Mouse (Mus musculus) forebrain, embryonic 10.5 days (tissue): Measurements from ENCODE around the gene Birc7. TPM values are rescaled to one million over a fixed set of nuclear protein-coding genes. Genes with fewer than 3 reads are reported as not detected.

Experiments used
- DNase-seq: peaks from one replicate; pipeline ENCODE4 v3.0.0-alpha.2; 2017; ENCODE audit warnings: low spot score; ENCODE audit errors: extremely low spot score
- H3K27ac ChIP-seq: fragments of 300-500 bp; sonication (generic); 2 replicates; pipeline ENCODE4 v1.5.1; 2016; ENCODE audit warnings: mild to moderate bottlenecking
- H3K27me3 ChIP-seq: fragments of 300-500 bp; sonication (generic); 2 replicates; pipeline ENCODE4 v1.6.1; 2016; ENCODE audit warnings: mild to moderate bottlenecking; ENCODE audit not compliant: poor library complexity, severe bottlenecking
- H3K36me3 ChIP-seq: fragments of 300-500 bp; sonication (generic); replicated peaks from 2 replicates; pipeline ENCODE4 v1.6.1; 2016; ENCODE audit warnings: mild to moderate bottlenecking, moderate library complexity
- H3K4me1 ChIP-seq: fragments of 300-500 bp; sonication (generic); 2 replicates; pipeline ENCODE4 v1.6.1; 2016
- H3K4me3 ChIP-seq: fragments of 300-500 bp; sonication (generic); 2 replicates; pipeline ENCODE4 v1.5.1; 2016; ENCODE audit warnings: mild to moderate bottlenecking, moderate library complexity
- H3K9me3 ChIP-seq: fragments of 300-500 bp; sonication (generic); 2 replicates; pipeline ENCODE4 v1.6.1; 2016; ENCODE audit warnings: mild to moderate bottlenecking, moderate library complexity
- WGBS: fragments of 180-500 bp; shearing (Covaris S2); methylation state at CpG from one replicate; pipeline ENCODE4 v1.1.7; 2016; 5-methylcytosine and 5-hydroxymethylcytosine counted together
- polyA plus RNA-seq: library from polyadenylated mRNA; unstranded; fragments of >200 nt; fragmentation: Nextera tagmentation; extraction: Ambion mirVana; gene quantifications from 2 replicates; pipeline ENCODE4 v1.2.1, GENCODE M21; 2016

Gene Birc7
- polyA plus RNA-seq, 1 experiment from 2014 or later = 0.56 TPM

- DNase-seq = peak; percentile 86
- H3K36me3 ChIP-seq = peaks cover 12% of the 10 kb centered on the region
- H3K9me3 ChIP-seq = no peaks in the 10 kb centered on the region
- under 1% methylated on average over 57 of the region's 57 CpGs for WGBS
- peaks cover 79% of the 10 kb centered on the region for H3K4me1 ChIP-seq
- peaks cover 69% of the 10 kb centered on the region for H3K27me3 ChIP-seq
- peak overlapping the region; percentile 88 for H3K4me3 ChIP-seq
- H3K27ac ChIP-seq = peak overlapping the region; percentile 99
Measured at GRCm38 (mm10) chr2:180894029-180894623, 34.7 kb upstream of the Birc7 start.

- WGBS = 2% methylated on average over 13 of the region's 13 CpGs
- peaks cover 73% of the 10 kb centered on the region for H3K4me1 ChIP-seq
- peaks cover 12% of the 10 kb centered on the region for H3K36me3 ChIP-seq
- DNase-seq = peak; percentile 92
- H3K27me3 ChIP-seq = peaks cover 63% of the 10 kb centered on the region
- H3K27ac ChIP-seq = peak overlapping the region; percentile 99
- no peaks in the 10 kb centered on the region for H3K9me3 ChIP-seq
- peak overlapping the region; percentile 88 for H3K4me3 ChIP-seq
Measured at GRCm38 (mm10) chr2:180894734-180895133, 34.1 kb upstream of the Birc7 start.

DNA sequence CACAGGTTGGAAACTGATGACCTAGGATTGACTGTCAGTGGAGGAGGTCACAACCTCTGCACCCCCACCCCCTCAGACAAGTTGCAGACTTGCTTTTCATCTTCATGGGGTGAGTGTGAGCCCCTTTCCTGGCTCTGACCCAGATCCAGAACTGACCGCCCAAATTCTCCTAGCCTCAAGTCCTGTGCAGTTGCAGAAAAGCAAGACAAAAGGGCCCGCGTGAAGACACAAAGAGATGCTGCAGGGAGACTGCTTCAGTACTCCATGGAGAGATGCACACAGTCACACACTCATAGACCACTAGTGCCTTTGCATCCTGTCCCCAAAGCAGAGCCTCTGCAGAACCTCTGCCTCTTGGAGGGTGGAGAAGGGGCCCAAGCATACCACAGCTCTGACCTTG is 33.5 kb upstream of the Birc7 start:
- Histone ChIP-seq H3K36me3 (peaks cover 12% of the 10 kb centered on the region), H3K4me3 (peak overlapping the region; percentile 88; the same call in 1 of the 2 replicates), H3K27ac (peak overlapping the region; percentile 99), H3K4me1 (peaks cover 67% of the 10 kb centered on the region), H3K27me3 (peaks cover 57% of the 10 kb centered on the region), H3K9me3 (no peaks in the 10 kb centered on the region)
- WGBS = 76% methylated on average over 3 of the region's 3 CpGs
- DNase-seq = no peak

GRCm38 (mm10) chr2:180895837-180896525 is 32.8 kb upstream of the Birc7 start:
- H3K27ac ChIP-seq = peak overlapping the region; percentile 99; the same call in 1 of the 2 replicates

GRCm38 (mm10) chr2:180896819-180897625 is 31.8 kb upstream of the Birc7 start:
- Histone ChIP-seq H3K9me3 (no peaks in the 10 kb centered on the region), H3K36me3 (peaks cover 12% of the 10 kb centered on the region), H3K4me1 (peaks cover 51% of the 10 kb centered on the region), H3K4me3 (no peak overlapping the region), H3K27ac (no peak overlapping the region), H3K27me3 (peaks cover 40% of the 10 kb centered on the region)
- 79% methylated on average over 15 of the region's 15 CpGs for WGBS
- DNase-seq = no peak

More at GRCm38 (mm10) chr2:180895837-180896525, 32.8 kb upstream of the Birc7 start:
- peaks cover 12% of the 10 kb centered on the region for H3K36me3 ChIP-seq
- H3K4me1 ChIP-seq = peaks cover 61% of the 10 kb centered on the region
- no peaks in the 10 kb centered on the region for H3K9me3 ChIP-seq
- 80% methylated on average over 11 of the region's 11 CpGs for WGBS
- H3K27me3 ChIP-seq = peaks cover 50% of the 10 kb centered on the region
- DNase-seq = no peak
- H3K4me3 ChIP-seq = peak overlapping the region; percentile 88; the same call in 1 of the 2 replicates

DNA sequence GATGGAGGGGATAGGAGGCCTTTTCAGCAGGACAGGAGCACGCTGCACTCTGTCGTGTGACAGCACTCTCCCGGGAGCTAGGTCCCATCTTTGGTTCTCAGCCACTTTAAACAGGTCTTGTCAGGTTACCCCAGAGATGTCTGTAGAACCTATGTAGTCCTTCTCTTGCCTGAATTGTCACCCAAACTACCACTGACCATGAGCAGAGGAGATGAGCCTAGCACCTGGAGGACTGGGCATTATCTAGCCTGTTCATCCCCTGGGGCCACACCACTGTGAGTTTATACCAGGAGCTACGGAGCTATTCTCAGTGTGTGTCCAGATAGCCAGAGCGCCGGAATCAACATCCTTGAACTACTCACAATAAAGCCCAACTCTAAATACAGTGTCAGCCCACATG is 31.0 kb upstream of the Birc7 start:
- no peak overlapping the region for H3K27ac ChIP-seq
- peaks cover 32% of the 10 kb centered on the region for H3K27me3 ChIP-seq

DNA sequence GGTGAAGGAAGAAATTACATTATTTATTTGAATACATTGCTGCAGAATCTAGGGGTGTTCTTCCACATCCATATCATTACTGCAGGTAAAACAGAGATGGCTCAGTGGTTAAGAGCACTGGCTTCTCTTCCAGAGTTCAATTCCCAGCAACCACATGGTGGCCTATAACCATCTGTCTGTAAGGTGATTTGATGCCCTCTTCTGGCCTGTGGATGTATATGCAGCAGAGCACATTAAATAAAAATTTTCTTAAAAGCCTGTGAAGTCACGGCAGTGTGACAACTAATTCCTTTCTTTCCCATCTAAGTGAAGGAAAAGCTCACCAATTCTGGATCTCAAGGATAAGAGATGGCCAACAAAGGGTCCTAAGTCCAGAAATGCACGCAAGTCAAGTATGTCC is 26.7 kb upstream of the Birc7 start:
- no peak overlapping the region for H3K4me3 ChIP-seq
- no peaks in the 10 kb centered on the region for H3K9me3 ChIP-seq
- H3K27me3 ChIP-seq = no peaks in the 10 kb centered on the region
- H3K4me1 ChIP-seq = peaks cover 9% of the 10 kb centered on the region
- DNase-seq = no peak
- WGBS = 46% methylated on average over 2 of the region's 2 CpGs
- H3K36me3 ChIP-seq = peaks cover 39% of the 10 kb centered on the region
- H3K27ac ChIP-seq = no peak overlapping the region

More for the DNA sequence above, 31.0 kb upstream of the Birc7 start:
- Histone ChIP-seq H3K36me3 (peaks cover 12% of the 10 kb centered on the region), H3K9me3 (no peaks in the 10 kb centered on the region), H3K4me3 (no peak overlapping the region), H3K4me1 (peaks cover 43% of the 10 kb centered on the region)
- 81% methylated on average over 6 of the region's 6 CpGs for WGBS
- DNase-seq = no peak

DNA sequence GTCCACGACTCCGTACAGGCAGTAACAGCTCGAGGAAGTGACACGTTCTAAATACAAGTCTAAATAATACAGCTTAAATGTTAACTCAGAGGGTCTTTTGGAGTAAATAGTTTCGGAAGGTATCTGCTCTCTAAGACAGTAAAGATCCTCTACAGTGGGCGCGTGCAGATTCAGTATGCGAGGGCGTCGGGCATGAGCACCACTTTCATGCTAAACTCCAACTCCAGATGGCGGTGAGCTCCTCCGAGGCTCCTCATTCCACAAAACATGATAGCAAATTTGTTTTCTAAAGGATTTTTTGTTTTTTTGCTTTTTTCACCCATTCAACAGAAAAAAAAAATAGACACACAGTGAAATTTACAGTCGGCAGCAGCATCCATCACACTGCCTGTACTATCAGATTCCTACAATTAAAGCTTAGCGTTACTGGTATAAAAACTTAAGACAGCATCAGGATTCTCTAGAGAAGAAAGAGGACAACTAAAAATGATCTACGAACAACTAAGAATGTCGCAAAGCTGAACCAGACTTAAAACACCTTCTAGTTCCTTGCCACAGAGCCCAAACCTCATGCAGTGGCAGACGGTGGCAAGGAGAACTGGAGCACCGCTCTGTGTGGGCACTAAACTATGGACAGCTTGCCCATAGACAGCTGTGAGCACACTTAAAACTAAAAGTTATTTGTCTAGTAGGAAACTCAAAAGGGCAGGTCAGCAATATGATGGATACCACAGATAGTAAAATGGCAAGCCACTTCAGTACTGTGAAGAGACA is 24.2 kb upstream of the Birc7 start:
- Histone ChIP-seq H3K9me3 (no peaks in the 10 kb centered on the region), H3K27me3 (no peaks in the 10 kb centered on the region), H3K36me3 (peaks cover 62% of the 10 kb centered on the region), H3K4me3 (no peak overlapping the region), H3K27ac (no peak overlapping the region), H3K4me1 (peaks cover 7% of the 10 kb centered on the region; the same call in 1 of the 2 replicates)
- WGBS = 95% methylated on average over 18 of the region's 18 CpGs
- no peak for DNase-seq

- no peak overlapping the region for H3K27ac ChIP-seq
- H3K9me3 ChIP-seq = no peaks in the 10 kb centered on the region
- H3K4me3 ChIP-seq = no peak overlapping the region
- WGBS = 78% methylated on average over 5 of the region's 5 CpGs
- H3K4me1 ChIP-seq = peaks cover 7% of the 10 kb centered on the region; the same call in 1 of the 2 replicates
- no peak for DNase-seq
- no peaks in the 10 kb centered on the region for H3K27me3 ChIP-seq
- peaks cover 72% of the 10 kb centered on the region for H3K36me3 ChIP-seq
Measured at GRCm38 (mm10) chr2:180905556-180906221, 23.1 kb upstream of the Birc7 start.

DNA sequence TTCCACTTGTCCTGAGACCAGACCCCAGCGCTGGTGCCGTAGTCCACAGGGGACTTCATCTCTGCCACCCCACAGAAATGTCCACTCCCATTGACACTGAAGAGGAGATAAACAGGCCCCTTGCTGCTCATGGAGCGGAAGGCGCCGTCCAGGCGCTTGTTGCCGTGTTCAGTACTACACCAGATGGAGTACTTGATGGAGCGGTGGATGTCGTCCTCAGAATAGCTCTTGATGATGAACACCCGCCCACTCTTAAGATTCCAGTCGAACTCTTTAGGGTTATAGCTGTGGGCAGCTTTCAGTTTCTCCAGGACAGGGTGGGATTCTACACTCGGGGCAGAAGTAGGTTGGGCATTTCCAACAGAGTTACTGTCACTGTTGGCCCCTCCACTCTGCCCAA is 17.9 kb upstream of the Birc7 start:
- peaks cover 5% of the 10 kb centered on the region; the same call in 1 of the 2 replicates for H3K4me1 ChIP-seq
- H3K9me3 ChIP-seq = no peaks in the 10 kb centered on the region
- 96% methylated on average over 12 of the region's 12 CpGs for WGBS
- DNase-seq = no peak
- H3K27me3 ChIP-seq = no peaks in the 10 kb centered on the region
- no peak overlapping the region for H3K27ac ChIP-seq
- H3K36me3 ChIP-seq = peaks cover 97% of the 10 kb centered on the region
- no peak overlapping the region for H3K4me3 ChIP-seq

- H3K27ac ChIP-seq = no peak overlapping the region
- no peak overlapping the region for H3K4me3 ChIP-seq
- no peak for DNase-seq
- no peaks in the 10 kb centered on the region for H3K9me3 ChIP-seq
- H3K27me3 ChIP-seq = no peaks in the 10 kb centered on the region
- peaks cover 18% of the 10 kb centered on the region for H3K4me1 ChIP-seq
- 92% methylated on average over 3 of the region's 3 CpGs for WGBS
- peaks cover 79% of the 10 kb centered on the region for H3K36me3 ChIP-seq
Measured at GRCm38 (mm10) chr2:180915886-180916433, 12.9 kb upstream of the Birc7 start.
